Mouse (Mus musculus): ENCODE measurements around the gene Klk7. TPM values are rescaled to one million over a fixed set of nuclear protein-coding genes. Genes with fewer than 3 reads are reported as not detected.
A peak's percentile ranks its signal among the peaks of the same experiment; 100 is the strongest.

Gene Klk7
- polyA plus RNA-seq, 1 experiment: not detected

DNA sequence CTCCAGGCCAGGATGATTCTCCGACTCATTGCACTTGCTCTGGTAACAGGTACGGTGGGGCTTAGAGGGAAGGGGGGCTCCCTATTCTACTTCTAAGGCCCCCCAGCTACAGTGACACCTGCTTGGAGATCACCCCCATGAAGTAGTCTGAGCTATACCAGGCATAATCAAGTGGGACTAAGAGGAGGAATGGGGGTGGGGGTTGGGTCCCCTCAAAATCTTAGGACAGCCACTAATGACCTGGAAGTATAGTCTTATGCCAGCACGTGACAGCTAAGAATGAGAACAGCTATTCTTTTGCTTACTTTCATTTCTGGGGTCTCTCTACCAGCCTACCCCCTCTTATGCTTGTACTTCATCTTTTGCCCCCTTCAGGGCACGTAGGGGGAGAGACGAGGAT, 34.6 kb upstream of the Klk7 start:
- Histone ChIP-seq H3K4me3 (ENCODE audit: insufficient read depth, low read length) (no peak overlapping the region), H3K4me1 (ENCODE audit: control insufficient read depth, insufficient read depth, low read length) (peaks cover 8% of the 10 kb centered on the region), H3K27ac (ENCODE audit: insufficient read depth, low read length) (no peak overlapping the region)
- no peak for TF ChIP-seq POLR2A (IDR thresholded peaks at IDR 0.05; ENCODE audit: low read depth, low read length)
- no peak for TF ChIP-seq CTCF (IDR thresholded peaks at IDR 0.05; ENCODE audit: borderline replicate concordance, insufficient read depth, low read length)

DNA sequence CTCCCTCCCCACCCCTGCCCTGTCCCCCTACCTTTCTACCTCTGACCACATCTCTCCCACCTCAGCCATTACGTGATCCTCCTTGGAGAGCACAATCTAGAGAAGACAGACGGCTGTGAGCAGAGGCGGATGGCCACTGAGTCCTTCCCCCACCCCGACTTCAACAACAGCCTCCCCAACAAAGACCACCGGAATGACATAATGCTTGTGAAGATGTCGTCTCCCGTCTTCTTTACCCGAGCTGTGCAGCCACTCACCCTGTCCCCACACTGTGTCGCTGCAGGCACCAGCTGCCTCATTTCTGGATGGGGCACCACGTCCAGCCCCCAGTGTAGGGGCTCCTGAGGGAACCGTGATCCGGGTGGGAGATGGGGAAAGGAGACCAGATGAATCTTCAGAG, 33.7 kb upstream of the Klk7 start:
- no peak for TF ChIP-seq CTCF (IDR thresholded peaks at IDR 0.05; ENCODE audit: borderline replicate concordance, insufficient read depth, low read length)
- TF ChIP-seq POLR2A (IDR thresholded peaks at IDR 0.05; ENCODE audit: low read depth, low read length): no peak
- H3K27ac ChIP-seq (ENCODE audit: insufficient read depth, low read length): no peak overlapping the region

DNA sequence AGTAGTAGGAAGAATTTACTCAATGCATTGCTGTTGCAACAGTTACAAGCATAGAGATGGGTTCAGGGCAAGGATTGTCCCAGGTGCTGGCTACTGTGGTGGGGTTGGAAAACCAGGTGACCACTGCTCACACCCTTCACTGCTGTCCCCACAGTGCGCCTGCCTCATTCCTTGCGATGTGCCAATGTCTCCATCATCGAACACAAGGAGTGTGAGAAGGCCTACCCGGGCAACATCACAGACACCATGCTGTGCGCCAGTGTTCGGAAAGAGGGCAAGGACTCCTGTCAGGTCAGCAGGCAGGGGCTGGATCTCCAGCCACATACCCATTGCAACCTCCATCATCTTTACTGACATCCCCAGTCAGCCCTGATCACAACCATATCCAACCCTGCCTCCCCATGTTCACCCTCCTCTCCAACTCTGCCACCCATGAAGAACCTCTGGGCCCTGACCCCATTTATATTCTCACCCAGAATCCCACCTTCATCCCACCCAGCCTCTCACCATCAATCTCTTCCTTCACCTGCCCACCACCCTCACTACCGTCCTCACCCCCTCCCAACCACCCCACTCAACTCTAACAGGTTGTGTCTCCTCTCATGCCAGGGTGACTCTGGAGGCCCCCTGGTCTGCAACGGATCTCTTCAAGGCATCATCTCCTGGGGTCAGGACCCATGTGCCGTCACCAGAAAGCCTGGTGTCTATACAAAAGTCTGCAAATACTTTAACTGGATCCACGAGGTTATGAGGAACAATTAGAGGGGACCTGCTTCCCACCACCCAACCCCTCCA, 32.7 kb upstream of the Klk7 start:
- no peak for TF ChIP-seq POLR2A (IDR thresholded peaks at IDR 0.05; ENCODE audit: low read depth, low read length)
- no peak for TF ChIP-seq CTCF (IDR thresholded peaks at IDR 0.05; ENCODE audit: borderline replicate concordance, insufficient read depth, low read length)
- Histone ChIP-seq H3K27ac (ENCODE audit: insufficient read depth, low read length) (no peak overlapping the region), H3K4me1 (ENCODE audit: control insufficient read depth, insufficient read depth, low read length) (peaks cover 8% of the 10 kb centered on the region), H3K4me3 (ENCODE audit: insufficient read depth, low read length) (no peak overlapping the region)

More for the DNA sequence above, 33.7 kb upstream of the Klk7 start:
- Histone ChIP-seq H3K4me3 (ENCODE audit: insufficient read depth, low read length) (no peak overlapping the region), H3K4me1 (ENCODE audit: control insufficient read depth, insufficient read depth, low read length) (peaks cover 8% of the 10 kb centered on the region)

DNA sequence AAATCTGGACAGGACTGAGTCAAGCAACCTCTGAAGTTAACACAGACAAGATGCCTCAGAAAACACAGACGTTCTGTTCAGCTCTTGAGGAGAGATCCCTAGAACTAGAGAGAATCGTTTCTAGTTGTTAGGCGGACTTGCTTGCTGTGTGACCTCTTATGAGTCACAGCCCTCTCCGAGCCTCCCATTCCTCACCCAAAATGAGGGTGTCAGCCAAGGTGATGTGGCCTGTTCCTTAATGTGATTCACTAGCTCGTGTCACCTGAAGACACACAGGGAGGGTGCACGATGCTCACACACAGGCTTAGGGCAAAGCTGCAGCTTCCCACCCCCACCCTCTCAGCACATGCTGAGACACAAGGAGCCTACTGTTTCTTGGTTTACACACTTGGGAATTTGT, 30.9 kb upstream of the Klk7 start:
- no peak overlapping the region for H3K27ac ChIP-seq (ENCODE audit: insufficient read depth, low read length)
- no peak for TF ChIP-seq CTCF (IDR thresholded peaks at IDR 0.05; ENCODE audit: borderline replicate concordance, insufficient read depth, low read length)
- TF ChIP-seq POLR2A (IDR thresholded peaks at IDR 0.05; ENCODE audit: low read depth, low read length): no peak
- H3K4me3 ChIP-seq (ENCODE audit: insufficient read depth, low read length): no peak overlapping the region
- H3K4me1 ChIP-seq (ENCODE audit: control insufficient read depth, insufficient read depth, low read length): peaks cover 8% of the 10 kb centered on the region

DNA sequence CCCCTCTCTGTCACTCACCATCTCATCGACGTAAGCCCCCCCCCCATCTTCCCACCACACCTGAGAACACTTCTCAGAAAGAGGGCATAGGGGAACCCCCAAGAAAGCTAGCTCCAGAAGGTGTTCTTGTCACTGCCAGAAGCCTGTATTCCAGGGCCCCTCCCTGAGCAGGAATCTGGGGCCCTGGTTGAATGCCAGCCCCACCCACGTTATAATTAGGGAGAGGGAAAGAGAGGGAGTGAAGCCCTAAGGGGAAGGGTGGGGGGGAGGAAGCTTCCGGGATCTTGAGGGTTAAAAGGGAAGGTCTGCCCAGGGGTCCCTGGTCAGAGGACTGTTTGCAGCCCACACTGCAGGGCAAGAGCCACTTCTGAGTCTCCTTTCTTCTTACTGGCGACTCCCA, 30.3 kb upstream of the Klk7 start, which contains the start of gene Klk10:
Gene Klk10 (plus strand): TSS at position 290 of the 400 bp plus-strand sequence.
- no peak within 1 kb of the TSS for H3K27ac ChIP-seq (ENCODE audit: insufficient read depth, low read length)
- no peak for TF ChIP-seq CTCF (IDR thresholded peaks at IDR 0.05; ENCODE audit: borderline replicate concordance, insufficient read depth, low read length)
- TF ChIP-seq POLR2A (IDR thresholded peaks at IDR 0.05; ENCODE audit: low read depth, low read length): no peak
- H3K4me1 ChIP-seq (ENCODE audit: control insufficient read depth, insufficient read depth, low read length): peaks cover 8% of the 10 kb centered on the region
- no peak within 1 kb of the TSS for H3K4me3 ChIP-seq (ENCODE audit: insufficient read depth, low read length)

DNA sequence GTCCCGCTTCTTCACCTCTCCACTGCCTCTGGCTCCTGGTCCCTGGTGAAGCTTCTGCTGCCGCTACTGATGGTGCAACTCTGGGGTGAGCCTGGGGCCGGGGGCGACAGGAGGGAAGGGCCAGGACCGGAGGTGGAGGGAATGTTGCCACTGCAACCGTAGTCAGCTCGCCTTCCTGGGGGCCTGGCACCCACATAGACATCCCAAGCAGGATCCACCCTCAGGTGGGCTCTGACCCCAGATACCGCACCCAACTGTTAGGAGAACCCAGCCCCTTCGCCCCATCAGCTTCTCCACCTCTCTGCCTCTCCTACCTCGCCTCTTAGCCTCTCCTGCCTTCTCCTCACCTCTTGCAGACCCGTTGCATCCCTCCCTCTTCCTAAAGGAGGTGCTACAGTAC, 29.6 kb upstream of the Klk7 start:
- H3K4me3 ChIP-seq (ENCODE audit: insufficient read depth, low read length): no peak overlapping the region
- no peak overlapping the region for H3K27ac ChIP-seq (ENCODE audit: insufficient read depth, low read length)

DNA sequence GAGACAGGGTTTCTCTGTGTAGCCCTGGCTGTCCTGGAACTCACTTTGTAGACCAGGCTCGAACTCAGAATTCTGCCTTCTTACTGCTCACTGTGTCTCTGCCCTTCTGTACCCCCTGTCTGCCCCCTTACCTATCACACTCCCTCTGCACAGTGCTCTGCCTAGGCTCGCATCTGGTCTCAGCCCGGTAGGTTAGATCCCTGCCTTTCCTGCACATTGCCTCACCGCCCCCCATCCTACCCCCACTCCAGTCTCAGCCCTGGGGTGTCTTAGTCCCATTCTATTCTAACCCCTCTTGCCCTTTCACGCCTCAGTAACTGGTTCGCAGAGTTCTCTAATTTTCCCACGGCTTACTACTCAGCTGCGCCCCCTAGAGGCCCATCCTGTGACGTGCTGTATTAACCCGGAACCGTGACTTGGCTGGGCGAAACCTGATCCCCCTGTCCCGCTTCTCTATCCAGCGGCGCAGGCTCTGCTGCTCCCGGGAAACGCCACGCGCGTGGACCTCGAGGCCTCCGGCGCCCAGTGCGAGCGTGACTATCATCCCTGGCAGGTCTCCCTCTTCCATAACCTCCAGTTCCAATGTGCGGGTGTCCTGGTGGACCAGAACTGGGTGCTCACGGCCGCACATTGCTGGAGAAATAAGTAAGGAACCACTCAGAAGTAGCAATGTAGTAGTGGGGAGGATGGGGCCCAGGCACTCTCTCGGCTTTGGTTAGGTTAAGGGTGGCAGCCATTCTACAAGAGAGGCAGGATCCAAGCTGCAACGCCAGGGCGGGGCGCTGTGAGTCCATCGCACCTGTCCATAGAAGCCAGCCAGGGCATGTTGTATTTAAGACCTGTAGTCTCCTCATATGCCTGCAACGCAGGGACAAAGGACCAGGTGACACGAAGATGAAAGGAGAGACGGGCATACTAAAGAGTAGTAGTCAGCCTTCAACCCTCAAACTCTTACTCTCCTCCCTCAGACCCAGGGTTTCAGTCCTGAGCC, 28.5 kb upstream of the Klk7 start:
- TF ChIP-seq POLR2A (IDR thresholded peaks at IDR 0.05; ENCODE audit: low read depth, low read length): no peak
- peak; percentile 71; the same call in 1 of the 2 replicates for TF ChIP-seq CTCF (IDR thresholded peaks at IDR 0.05; ENCODE audit: borderline replicate concordance, insufficient read depth, low read length)
- H3K4me3 ChIP-seq (ENCODE audit: insufficient read depth, low read length): no peak overlapping the region
- no peak overlapping the region for H3K27ac ChIP-seq (ENCODE audit: insufficient read depth, low read length)

More for the DNA sequence above, 29.6 kb upstream of the Klk7 start:
- TF ChIP-seq CTCF (IDR thresholded peaks at IDR 0.05; ENCODE audit: borderline replicate concordance, insufficient read depth, low read length): no peak
- no peak for TF ChIP-seq POLR2A (IDR thresholded peaks at IDR 0.05; ENCODE audit: low read depth, low read length)
- H3K4me1 ChIP-seq (ENCODE audit: control insufficient read depth, insufficient read depth, low read length): peaks cover 8% of the 10 kb centered on the region

DNA sequence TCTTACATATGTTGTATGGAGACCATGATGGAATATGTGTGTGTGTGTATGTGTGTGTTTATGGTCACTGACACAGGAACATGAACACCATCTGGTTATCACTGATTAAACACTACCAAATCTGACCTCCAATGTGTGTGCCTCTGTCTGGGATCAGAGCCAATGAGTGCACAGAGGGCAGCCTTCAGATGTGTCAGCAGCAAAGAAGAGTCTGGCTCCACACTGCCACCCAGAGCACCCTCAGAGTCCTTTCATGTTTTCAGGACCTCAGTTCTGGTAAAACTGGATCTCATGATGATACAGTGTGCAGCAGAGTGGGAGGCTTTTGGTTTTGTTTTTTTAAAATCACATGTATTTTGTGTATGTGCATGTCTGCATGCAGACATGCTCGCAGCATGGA, 25.8 kb upstream of the Klk7 start:
- Histone ChIP-seq H3K4me3 (ENCODE audit: insufficient read depth, low read length) (no peak overlapping the region), H3K27ac (ENCODE audit: insufficient read depth, low read length) (no peak overlapping the region), H3K4me1 (ENCODE audit: control insufficient read depth, insufficient read depth, low read length) (peaks cover 7% of the 10 kb centered on the region)
- TF ChIP-seq POLR2A (IDR thresholded peaks at IDR 0.05; ENCODE audit: low read depth, low read length) (no peak), CTCF (IDR thresholded peaks at IDR 0.05; ENCODE audit: borderline replicate concordance, insufficient read depth, low read length) (peak; percentile 15; the same call in 1 of the 2 replicates)

More for the DNA sequence above, 28.5 kb upstream of the Klk7 start:
- peaks cover 11% of the 10 kb centered on the region for H3K4me1 ChIP-seq (ENCODE audit: control insufficient read depth, insufficient read depth, low read length)

DNA sequence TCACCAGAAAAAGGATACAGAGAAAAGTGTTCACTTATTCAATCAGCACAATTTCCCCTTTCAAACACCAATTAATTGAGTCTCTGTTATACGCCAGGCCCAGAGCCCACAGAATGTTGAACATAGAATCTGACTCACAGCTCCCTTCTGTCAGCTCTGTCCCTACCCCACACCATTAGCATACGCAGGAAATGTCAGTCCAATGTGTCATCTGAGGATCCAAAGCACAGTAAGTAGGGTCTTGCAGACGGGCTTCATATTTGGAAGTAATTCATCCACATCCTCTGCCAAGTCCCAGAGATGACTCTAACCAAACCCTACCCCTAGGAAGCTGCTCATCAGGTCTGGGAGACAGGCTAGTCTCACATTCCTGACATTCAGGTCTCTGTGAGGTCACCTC, 23.0 kb upstream of the Klk7 start:
- H3K27ac ChIP-seq (ENCODE audit: insufficient read depth, low read length): peak overlapping the region; percentile 91
- TF ChIP-seq POLR2A (IDR thresholded peaks at IDR 0.05; ENCODE audit: low read depth, low read length) (no peak), CTCF (IDR thresholded peaks at IDR 0.05; ENCODE audit: borderline replicate concordance, insufficient read depth, low read length) (no peak)
- H3K4me3 ChIP-seq (ENCODE audit: insufficient read depth, low read length): no peak overlapping the region
- H3K4me1 ChIP-seq (ENCODE audit: control insufficient read depth, insufficient read depth, low read length): peaks cover 4% of the 10 kb centered on the region

Measured in embryonic fibroblast, embryonic 13.5 days (primary cell).